Mouse (Mus musculus) liver, embryonic 11.5 days (tissue): ENCODE results near the gene Irf2bp2. TPM values are rescaled to one million over a fixed set of nuclear protein-coding genes. Genes with fewer than 3 reads are reported as not detected.

Experiments used
- ATAC-seq: fragments of 200-750 bp; cut with Nextera tagmentation; replicated peaks from 2 replicates; pipeline ENCODE4 v1.8.0; 2017; ENCODE audit warnings: moderate number of reproducible peaks, mild to moderate bottlenecking, moderate TSS enrichment, moderate library complexity; ENCODE audit not compliant: low FRiP score
- DNase-seq: peaks from one replicate; pipeline ENCODE4 v3.0.0-alpha.2; 2017; ENCODE audit warnings: low spot score
- H3K27ac ChIP-seq: fragments of 300-500 bp; sonication (generic); 2 replicates; pipeline ENCODE4 v1.5.1; 2014; ENCODE audit warnings: mild to moderate bottlenecking, low read depth, low read length, control low read depth
- H3K27me3 ChIP-seq: fragments of 300-500 bp; sonication (generic); replicated peaks from 2 replicates; pipeline ENCODE4 v1.6.1; 2014; ENCODE audit warnings: low read length, mixed read lengths; ENCODE audit not compliant: control insufficient read depth, insufficient read depth
- H3K36me3 ChIP-seq: fragments of 300-500 bp; sonication (generic); 2 replicates; pipeline ENCODE4 v1.6.1; 2014; ENCODE audit warnings: mild to moderate bottlenecking, low read length, moderate library complexity, mixed read lengths; ENCODE audit not compliant: control insufficient read depth, insufficient read depth
- H3K4me1 ChIP-seq: fragments of 300-500 bp; sonication (generic); replicated peaks from 2 replicates; pipeline ENCODE4 v1.6.1; 2014; ENCODE audit warnings: low read length, mixed read lengths; ENCODE audit not compliant: control insufficient read depth, insufficient read depth
- H3K4me2 ChIP-seq: fragments of 300-500 bp; sonication (generic); 2 replicates; pipeline ENCODE4 v1.6.1; 2014; ENCODE audit warnings: mild to moderate bottlenecking, control low read depth, moderate library complexity
- H3K4me3 ChIP-seq: fragments of 300-500 bp; sonication (generic); 2 replicates; pipeline ENCODE4 v1.5.1; 2014; ENCODE audit warnings: low read depth, low read length, control low read depth
- H3K9ac ChIP-seq: fragments of 300-500 bp; sonication (generic); 2 replicates; pipeline ENCODE4 v1.6.1; 2014; ENCODE audit warnings: low read depth, low read length, control low read depth
- H3K9me3 ChIP-seq: fragments of 300-500 bp; sonication (generic); 2 replicates; pipeline ENCODE4 v1.6.1; 2016; ENCODE audit warnings: low read length, inconsistent platforms, mixed read lengths; ENCODE audit not compliant: control insufficient read depth
- WGBS: fragments of 180-500 bp; shearing (Covaris S2); extraction: QIAGEN DNeasy Blood & Tissue Kit; methylation state at CpG from one replicate; pipeline ENCODE4 v1.1.7; 2014; 5-methylcytosine and 5-hydroxymethylcytosine counted together
- polyA plus RNA-seq: library from polyadenylated mRNA; unstranded; fragments of >200 nt; fragmentation: Nextera tagmentation; extraction: Ambion mirVana; gene quantifications from 2 replicates; pipeline ENCODE4 v1.2.1, GENCODE M21; 2014

Irf2bp2 gene
- polyA plus RNA-seq, 1 experiment from 2014 or later: 7.3 TPM

DNA sequence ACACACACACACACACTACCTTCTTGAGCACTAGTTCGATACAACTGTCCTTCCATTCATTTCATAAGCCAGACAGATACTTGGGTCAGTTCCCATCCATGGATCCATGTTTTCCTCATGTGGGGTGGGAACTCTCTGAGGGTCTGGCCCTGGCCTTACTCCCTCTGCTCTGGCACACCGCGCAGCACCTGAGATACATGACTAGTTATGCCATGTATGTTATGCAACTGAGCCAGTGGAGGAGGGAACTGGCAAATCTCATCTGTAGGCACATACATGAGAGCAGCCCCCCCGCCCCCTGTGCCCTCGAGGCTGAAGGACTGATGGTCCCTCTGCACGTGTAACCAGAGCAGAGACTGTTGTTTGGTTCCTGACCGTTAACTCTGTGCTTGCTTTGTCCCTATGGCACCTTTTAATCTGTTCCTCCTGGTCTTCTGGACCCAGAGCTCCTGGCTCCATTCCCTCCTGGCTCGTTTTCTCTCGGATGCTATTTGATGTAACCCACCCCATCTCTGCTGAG is 23.2 kb downstream of the Irf2bp2 start:
- WGBS: 80% methylated on average over 9 of the region's 9 CpGs
- H3K9ac ChIP-seq: no peak overlapping the region
- H3K4me1 ChIP-seq: no peaks in the 10 kb centered on the region
- no peak overlapping the region for H3K4me2 ChIP-seq
- H3K4me3 ChIP-seq: no peak overlapping the region
- no peak for ATAC-seq
- H3K9me3 ChIP-seq: no peaks in the 10 kb centered on the region
- H3K27me3 ChIP-seq: no peaks in the 10 kb centered on the region
- H3K27ac ChIP-seq: no peak overlapping the region
- no peak for DNase-seq
- no peaks in the 10 kb centered on the region for H3K36me3 ChIP-seq

DNA sequence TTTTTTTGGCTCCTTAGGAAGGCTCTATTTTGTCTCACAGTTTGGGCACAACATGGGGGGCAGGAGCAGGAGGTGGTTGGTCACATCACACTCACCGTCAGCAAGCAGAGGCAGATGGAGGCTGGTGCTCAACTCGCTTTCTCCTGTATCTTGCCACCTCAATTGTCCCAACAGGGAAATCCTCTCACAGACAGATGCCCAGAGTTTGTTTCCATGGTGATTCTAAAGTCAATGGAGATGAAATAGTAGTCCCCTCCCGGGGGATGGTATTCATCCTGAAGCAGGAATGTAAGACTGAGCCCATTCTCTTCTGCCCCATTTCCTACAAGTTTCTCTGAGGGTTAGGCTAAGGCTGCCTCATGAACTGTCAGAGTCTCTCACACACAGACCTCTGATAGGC is 23.7 kb downstream of the Irf2bp2 start:
- ATAC-seq: no peak

GRCm38 (mm10) chr8:126569638-126570037 is 24.1 kb downstream of the Irf2bp2 start:
- ATAC-seq: no peak

More for the DNA sequence above, 23.7 kb downstream of the Irf2bp2 start:
- H3K9ac ChIP-seq: no peak overlapping the region
- WGBS: 81% methylated on average over 3 of the region's 3 CpGs
- H3K4me3 ChIP-seq: no peak overlapping the region
- H3K4me2 ChIP-seq: no peak overlapping the region
- no peaks in the 10 kb centered on the region for H3K27me3 ChIP-seq
- DNase-seq: no peak
- H3K4me1 ChIP-seq: no peaks in the 10 kb centered on the region
- H3K27ac ChIP-seq: no peak overlapping the region
- H3K36me3 ChIP-seq: no peaks in the 10 kb centered on the region
- H3K9me3 ChIP-seq: no peaks in the 10 kb centered on the region

DNA sequence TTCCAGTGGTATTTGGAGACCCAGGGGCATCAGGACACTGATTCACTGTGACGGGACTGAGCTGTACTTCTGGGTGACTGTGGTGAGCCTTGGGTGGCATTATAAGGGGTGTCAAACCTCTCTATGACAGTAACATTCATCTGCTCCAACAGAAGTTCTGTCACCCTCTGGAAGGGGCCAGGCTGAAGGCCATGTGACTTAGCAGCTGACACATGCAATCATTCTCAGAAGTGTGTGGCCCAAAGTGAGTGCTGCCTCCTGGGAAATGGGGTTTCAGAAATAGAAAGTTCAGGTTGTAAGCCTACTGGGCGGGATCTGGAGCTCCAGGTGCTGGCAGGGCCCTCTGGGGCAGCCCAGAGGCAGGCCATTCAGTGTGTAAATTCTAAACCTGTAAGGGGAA is 26.1 kb downstream of the Irf2bp2 start:
- no peaks in the 10 kb centered on the region for H3K27me3 ChIP-seq
- H3K36me3 ChIP-seq: no peaks in the 10 kb centered on the region
- no peak for DNase-seq
- no peak overlapping the region for H3K9ac ChIP-seq
- ATAC-seq: no peak
- no peaks in the 10 kb centered on the region for H3K9me3 ChIP-seq
- H3K4me1 ChIP-seq: no peaks in the 10 kb centered on the region
- 74% methylated on average over 2 of the region's 2 CpGs for WGBS
- no peak overlapping the region for H3K4me3 ChIP-seq
- no peak overlapping the region for H3K4me2 ChIP-seq
- H3K27ac ChIP-seq: no peak overlapping the region

More at GRCm38 (mm10) chr8:126569638-126570037, 24.1 kb downstream of the Irf2bp2 start:
- WGBS: 78% methylated on average over 1 of the region's 1 CpGs
- Histone ChIP-seq H3K36me3 (no peaks in the 10 kb centered on the region), H3K4me1 (no peaks in the 10 kb centered on the region), H3K27me3 (no peaks in the 10 kb centered on the region), H3K4me3 (no peak overlapping the region), H3K27ac (no peak overlapping the region), H3K4me2 (no peak overlapping the region), H3K9me3 (no peaks in the 10 kb centered on the region), H3K9ac (no peak overlapping the region)
- no peak for DNase-seq

GRCm38 (mm10) chr8:126566446-126567062 is 27.2 kb downstream of the Irf2bp2 start:
- Histone ChIP-seq H3K9me3 (no peaks in the 10 kb centered on the region), H3K36me3 (no peaks in the 10 kb centered on the region), H3K4me3 (no peak overlapping the region), H3K27ac (no peak overlapping the region), H3K27me3 (no peaks in the 10 kb centered on the region), H3K4me2 (no peak overlapping the region), H3K9ac (no peak overlapping the region), H3K4me1 (no peaks in the 10 kb centered on the region)
- WGBS: 41% methylated on average over 14 of the region's 14 CpGs
- no peak for DNase-seq
- no peak for ATAC-seq

DNA sequence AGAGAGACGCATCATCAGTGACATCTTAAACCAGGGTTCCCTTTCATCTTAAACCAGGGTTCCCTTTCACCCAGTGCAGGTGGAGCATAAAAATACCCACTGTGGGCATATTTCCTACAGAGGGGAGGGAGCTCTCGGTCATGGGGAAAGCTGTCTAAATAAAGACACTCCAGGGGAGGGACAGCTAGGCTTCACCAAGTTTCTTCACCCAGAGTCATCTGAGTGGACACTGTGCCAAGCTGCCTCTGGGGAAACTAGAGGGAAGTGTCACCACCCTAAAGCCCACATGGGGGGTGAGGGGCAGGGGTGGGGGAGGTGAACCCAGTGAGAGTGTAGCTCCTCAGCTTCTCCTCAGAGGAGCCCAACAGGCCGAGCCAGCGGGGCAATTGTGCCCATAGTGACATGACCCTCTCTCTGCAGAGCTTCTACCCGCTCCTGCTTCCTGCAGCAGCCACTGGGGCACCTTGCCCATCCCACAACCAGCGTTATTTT is 27.8 kb downstream of the Irf2bp2 start:
- Histone ChIP-seq H3K27ac (no peak overlapping the region), H3K36me3 (no peaks in the 10 kb centered on the region), H3K27me3 (no peaks in the 10 kb centered on the region), H3K4me1 (no peaks in the 10 kb centered on the region), H3K4me2 (no peak overlapping the region), H3K4me3 (no peak overlapping the region), H3K9ac (no peak overlapping the region), H3K9me3 (no peaks in the 10 kb centered on the region)
- ATAC-seq: no peak
- WGBS: 54% methylated on average over 6 of the region's 6 CpGs
- DNase-seq: no peak

DNA sequence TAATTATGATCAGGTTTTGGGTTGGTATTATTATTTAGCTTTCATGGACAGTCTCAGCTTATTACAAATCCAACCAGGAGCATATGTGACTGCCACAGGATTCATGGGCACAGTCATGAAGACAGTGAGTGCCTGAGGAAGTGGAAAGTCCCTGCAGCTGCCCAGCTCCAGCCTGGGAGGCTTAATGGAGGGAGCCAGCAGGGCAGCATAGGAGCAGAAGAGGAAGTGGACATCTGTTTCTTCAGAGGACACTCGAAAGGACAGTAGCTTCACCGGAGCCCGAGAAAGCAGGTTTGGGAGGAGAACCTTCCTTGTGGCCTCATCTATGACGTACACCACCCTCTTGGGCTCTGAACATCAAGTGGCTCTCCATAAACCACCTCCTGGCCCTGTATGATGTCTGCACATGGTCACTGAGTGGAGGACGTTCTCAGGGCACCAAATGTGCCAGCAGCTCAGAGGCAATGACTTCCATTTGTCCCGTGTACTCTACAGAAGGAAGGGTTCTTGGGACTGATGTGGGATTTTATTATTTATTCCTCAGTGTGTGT is 28.5 kb downstream of the Irf2bp2 start:
- no peak overlapping the region for H3K27ac ChIP-seq

GRCm38 (mm10) chr8:126564551-126565154 is 29.1 kb downstream of the Irf2bp2 start:
- no peak overlapping the region for H3K27ac ChIP-seq
- no peaks in the 10 kb centered on the region for H3K27me3 ChIP-seq
- DNase-seq: no peak
- H3K4me1 ChIP-seq: no peaks in the 10 kb centered on the region
- ATAC-seq: no peak
- no peak overlapping the region for H3K9ac ChIP-seq
- WGBS: 69% methylated on average over 9 of the region's 9 CpGs
- H3K4me2 ChIP-seq: no peak overlapping the region
- no peak overlapping the region for H3K4me3 ChIP-seq
- no peaks in the 10 kb centered on the region for H3K9me3 ChIP-seq
- H3K36me3 ChIP-seq: no peaks in the 10 kb centered on the region

More for the DNA sequence above, 28.5 kb downstream of the Irf2bp2 start:
- H3K36me3 ChIP-seq: no peaks in the 10 kb centered on the region
- no peak for ATAC-seq
- H3K4me2 ChIP-seq: no peak overlapping the region
- H3K4me1 ChIP-seq: no peaks in the 10 kb centered on the region
- no peak for DNase-seq
- no peaks in the 10 kb centered on the region for H3K27me3 ChIP-seq
- H3K9me3 ChIP-seq: no peaks in the 10 kb centered on the region
- no peak overlapping the region for H3K4me3 ChIP-seq
- no peak overlapping the region for H3K9ac ChIP-seq
- 61% methylated on average over 6 of the region's 6 CpGs for WGBS
